Mouse (Mus musculus) CH12.LX (cell line): ENCODE measurements around the gene Pde8b. TPM values are rescaled to one million over a fixed set of nuclear protein-coding genes. Genes with fewer than 3 reads are reported as not detected.

ENCODE experiments used
- DNase-seq: peaks from one replicate; pipeline ENCODE4 v3.0.0-alpha.2; 2013; ENCODE audit errors: extremely low read depth
- H3K27ac ChIP-seq: 2 replicates; pipeline ENCODE4 v1.5.1; 2012; ENCODE audit warnings: low read depth, mild to moderate bottlenecking, control low read depth, moderate library complexity; ENCODE audit not compliant: insufficient read depth
- H3K27me3 ChIP-seq: replicated peaks from 2 replicates; pipeline ENCODE3; 2012; ENCODE audit warnings: inconsistent platforms
- H3K36me3 ChIP-seq, 2 experiments: replicated peaks in 1 of 2; 2 replicates each; pipeline versions ENCODE3 to v1.6.1; 2012; ENCODE audit warnings: inconsistent platforms in 1 of 2, low read length in 1 of 2, mild to moderate bottlenecking in 1 of 2, mixed read lengths in 1 of 2, moderate library complexity in 1 of 2; ENCODE audit not compliant: control insufficient read depth in 1 of 2, insufficient read depth in 1 of 2
- H3K4me1 ChIP-seq, 2 experiments: 2 replicates each; pipeline ENCODE4 v1.6.1; 2012; ENCODE audit warnings: inconsistent platforms in 1 of 2, moderate library complexity in 1 of 2; ENCODE audit not compliant: insufficient read depth in 2 of 2, control insufficient read depth in 1 of 2
- H3K4me2 ChIP-seq: 2 replicates; pipeline ENCODE4 v1.6.1; 2012; ENCODE audit warnings: low read depth, mild to moderate bottlenecking, control low read depth; ENCODE audit not compliant: poor library complexity, insufficient read depth, severe bottlenecking
- H3K4me3 ChIP-seq, 3 experiments: fragments of 150-350 bp in 1 of 3; sonication (generic) in 1 of 3; replicated peaks in 1 of 3; 2 replicates each; pipeline versions ENCODE3 to v1.5.1; 2011 to 2012; ENCODE audit warnings: low read depth in 2 of 3, low read length in 2 of 3, mild to moderate bottlenecking in 2 of 3, moderate library complexity in 2 of 3, control low read depth in 1 of 3, improper control_type of control experiment in 1 of 3, inconsistent platforms in 1 of 3, mixed read lengths in 1 of 3; ENCODE audit not compliant: poor library complexity in 1 of 3
- H3K79me2 ChIP-seq: replicated peaks from 2 replicates; pipeline ENCODE4 v1.6.1; 2012; ENCODE audit warnings: mild to moderate bottlenecking, moderate library complexity; ENCODE audit not compliant: control insufficient read depth, poor library complexity, insufficient read depth, severe bottlenecking; ENCODE audit errors: extremely low read depth
- H3K9ac ChIP-seq: 2 replicates; pipeline ENCODE4 v1.6.1; 2012; ENCODE audit warnings: low read depth, mild to moderate bottlenecking, control low read depth, moderate library complexity; ENCODE audit not compliant: insufficient read depth
- H3K9me3 ChIP-seq: replicated peaks from 2 replicates; pipeline ENCODE3; 2012; ENCODE audit warnings: low read length, inconsistent platforms, mixed read lengths
- BHLHE40 ChIP-seq: IDR thresholded peaks from 2 replicates; pipeline ENCODE4 v1.6.1; 2011; ENCODE audit warnings: mild to moderate bottlenecking, low read depth, low read length, improper control_type of control experiment
- CHD1 ChIP-seq: IDR thresholded peaks from 2 replicates; pipeline ENCODE4 v1.6.1; 2012; ENCODE audit warnings: low read depth, low read length, improper control_type of control experiment, inconsistent platforms
- CHD2 ChIP-seq: IDR thresholded peaks from 2 replicates; pipeline ENCODE4 v1.6.1; 2011; ENCODE audit warnings: low read length, improper control_type of control experiment
- CTCF ChIP-seq, 2 experiments: IDR thresholded peaks in 1 of 2; conservative IDR thresholded peaks in 1 of 2; 2 replicates each; pipeline ENCODE4 v1.5.1; 2011 to 2012; ENCODE audit warnings: low read depth in 2 of 2, low read length in 2 of 2, improper control_type of control experiment in 1 of 2, inconsistent platforms in 1 of 2, mild to moderate bottlenecking in 1 of 2, moderate library complexity in 1 of 2
- HCFC1 ChIP-seq: IDR thresholded peaks from 2 replicates; pipeline ENCODE4 v1.6.1; 2012; ENCODE audit warnings: low read depth, mild to moderate bottlenecking, inconsistent platforms, low read length, improper control_type of control experiment
- IRF4 ChIP-seq: IDR thresholded peaks from 2 replicates; pipeline ENCODE4 v1.6.1; 2014; ENCODE audit warnings: low read depth, mild to moderate bottlenecking, inconsistent platforms, low read length, improper control_type of control experiment
- JUN ChIP-seq: IDR thresholded peaks from 2 replicates; pipeline ENCODE4 v1.6.1; 2011; ENCODE audit warnings: low read depth, mild to moderate bottlenecking, low read length, improper control_type of control experiment, moderate library complexity; ENCODE audit not compliant: insufficient read depth
- JUND ChIP-seq: conservative IDR thresholded peaks from 2 replicates; pipeline ENCODE4 v1.6.1; 2011; ENCODE audit warnings: low read depth, low read length, improper control_type of control experiment
- MAFK ChIP-seq: IDR thresholded peaks from 2 replicates; pipeline ENCODE4 v1.6.1; 2011; ENCODE audit warnings: low read length, improper control_type of control experiment; ENCODE audit not compliant: insufficient replicate concordance
- MAX ChIP-seq: IDR thresholded peaks from 2 replicates; pipeline ENCODE4 v1.6.1; 2011; ENCODE audit warnings: low read length, improper control_type of control experiment
- MAZ ChIP-seq: IDR thresholded peaks from 2 replicates; pipeline ENCODE4 v1.6.1; 2012; ENCODE audit warnings: low read depth, mild to moderate bottlenecking, inconsistent platforms, low read length, improper control_type of control experiment, moderate library complexity
- MEF2A ChIP-seq: IDR thresholded peaks from 2 replicates; pipeline ENCODE4 v1.6.1; 2014; ENCODE audit warnings: low read depth, mild to moderate bottlenecking, inconsistent platforms, low read length, improper control_type of control experiment, borderline replicate concordance
- MYC ChIP-seq: IDR thresholded peaks from 2 replicates; pipeline ENCODE4 v1.6.1; 2011; ENCODE audit warnings: low read depth, mild to moderate bottlenecking, improper control_type of control experiment, low read length
- NELFE ChIP-seq: IDR thresholded peaks from 2 replicates; pipeline ENCODE4 v1.6.1; 2011; ENCODE audit warnings: low read depth, low read length, improper control_type of control experiment
- NRF1 ChIP-seq: IDR thresholded peaks from 2 replicates; pipeline ENCODE4 v1.6.1; 2014; ENCODE audit warnings: low read depth, mild to moderate bottlenecking, inconsistent platforms, low read length, improper control_type of control experiment, moderate library complexity
- POLR2AphosphoS2 ChIP-seq: IDR thresholded peaks from 2 replicates; pipeline ENCODE4 v1.6.1; 2011; ENCODE audit warnings: low read depth, low read length, improper control_type of control experiment
- RAD21 ChIP-seq: IDR thresholded peaks from 2 replicates; pipeline ENCODE4 v1.6.1; 2011; ENCODE audit warnings: low read depth, mild to moderate bottlenecking, low read length, improper control_type of control experiment, moderate library complexity
- SIN3A ChIP-seq: IDR thresholded peaks from 2 replicates; pipeline ENCODE4 v1.6.1; 2012; ENCODE audit warnings: low read length, improper control_type of control experiment, inconsistent platforms
- TBP ChIP-seq: conservative IDR thresholded peaks from 2 replicates; pipeline ENCODE4 v1.6.1; 2011; ENCODE audit warnings: low read depth, low read length, improper control_type of control experiment
- UBTF ChIP-seq: IDR thresholded peaks from 2 replicates; pipeline ENCODE4 v1.6.1; 2012; ENCODE audit warnings: low read depth, mild to moderate bottlenecking, inconsistent platforms, low read length, improper control_type of control experiment, moderate library complexity
- USF2 ChIP-seq: conservative IDR thresholded peaks from 2 replicates; pipeline ENCODE4 v1.6.1; 2011; ENCODE audit warnings: low read depth, low read length, improper control_type of control experiment
- ZC3H11A ChIP-seq: IDR thresholded peaks from 2 replicates; pipeline ENCODE4 v1.6.1; 2012; ENCODE audit warnings: low read depth, mild to moderate bottlenecking, inconsistent platforms, low read length, improper control_type of control experiment
- ZKSCAN1 ChIP-seq: IDR thresholded peaks from 2 replicates; pipeline ENCODE4 v1.6.1; 2012; ENCODE audit warnings: low read depth, inconsistent platforms, low read length, improper control_type of control experiment, borderline replicate concordance
- ZNF384 ChIP-seq: IDR thresholded peaks from 2 replicates; pipeline ENCODE4 v1.6.1; 2012; ENCODE audit warnings: low read depth, low read length, improper control_type of control experiment, inconsistent platforms
- dilution Hi-C: fragments of 300-500 bp; cut with MboI; formaldehyde crosslinking; loops from 2 replicates; pipeline ENCODE4 v1.14.3; 2020; ENCODE audit warnings: low sequenced_read_pairs; ENCODE audit not compliant: extremely low pct_unique_long_range_greater_than_20kb, extremely low pct_ligation_motif_present
- in situ Hi-C: fragments of 300-500 bp; cut with MboI; formaldehyde crosslinking; loops from 3 replicates; pipeline ENCODE4 v1.14.3; 2019; ENCODE audit warnings: low sequenced_read_pairs, low pct_ligation_motif_present, low pct_unique_long_range_greater_than_20kb, mixed read lengths
- polyA plus RNA-seq: library from polyadenylated mRNA; unstranded; fragments of >175 nt; gene quantifications from 2 replicates; pipeline ENCODE4 v1.2.1, GENCODE M21; 2012; ENCODE audit warnings: low read depth; ENCODE audit not compliant: insufficient read length
- total RNA-seq, 2 experiments: library from RNA; depleted of rRNA; stranded (reverse); fragments of 300-350 nt in 1 of 2; fragments of >200 nt in 1 of 2; gene quantifications; 2 replicates each; pipeline ENCODE4 v1.2.3; 2012 to 2014

Pde8b gene
- total and polyA plus RNA-seq, 3 experiments: 0.25 to 2.0 (median 0.93) TPM

- Histone ChIP-seq H3K27me3 (no peaks in the 10 kb centered on the region), H3K79me2 (no peaks in the 10 kb centered on the region), H3K27ac (no peak overlapping the region), H3K4me3 (no peak overlapping the region), H3K36me3 (no peaks in the 10 kb centered on the region), H3K4me1 (peaks cover 0 to 6% of the 10 kb centered on the region in 2 experiments; a peak in 1 of 4 replicates), H3K9me3 (peaks cover 2% of the 10 kb centered on the region), H3K9ac (no peak overlapping the region), H3K4me2 (no peak overlapping the region)
- TF ChIP-seq MAFK (no peak), BHLHE40 (no peak), ZNF384 (no peak), MEF2A (no peak), JUND (no peak), NELFE (no peak), CHD1 (no peak), RAD21 (no peak)
- dilution Hi-C loops (no loop called here), in situ Hi-C loops (no loop called here)
- no peak for DNase-seq
Observed at GRCm38 (mm10) chr13:95140460-95141079, 109.6 kb downstream of the Pde8b start.

- DNase-seq: no peak
- no peaks in the 10 kb centered on the region for H3K27me3 ChIP-seq
- no peaks in the 10 kb centered on the region for H3K9me3 ChIP-seq
- dilution Hi-C loops (no loop called here), in situ Hi-C loops (no loop called here)
- no peak overlapping the region for H3K27ac ChIP-seq
- peaks cover 2 to 9% of the 10 kb centered on the region in 2 experiments; a peak in 3 of 4 replicates for H3K4me1 ChIP-seq
- no peak overlapping the region for H3K4me2 ChIP-seq
- H3K79me2 ChIP-seq: no peaks in the 10 kb centered on the region
- H3K4me3 ChIP-seq: no peak overlapping the region
- H3K36me3 ChIP-seq: no peaks in the 10 kb centered on the region
- TF ChIP-seq ZKSCAN1 (no peak), HCFC1 (no peak), CTCF (conservative IDR thresholded peaks at IDR 0.05 in 1 of 2, IDR thresholded peaks at IDR 0.05 in 1 of 2; ENCODE audit: low read depth in 2 of 2, low read length in 2 of 2) (no peak), IRF4 (no peak), MEF2A (no peak), USF2 (no peak), MAX (no peak), MYC (no peak), ZC3H11A (no peak), SIN3A (no peak), POLR2AphosphoS2 (no peak), TBP (no peak), CHD1 (no peak), NRF1 (no peak), CHD2 (no peak), MAZ (no peak), JUN (no peak), UBTF (no peak)
- no peak overlapping the region for H3K9ac ChIP-seq
Observed at GRCm38 (mm10) chr13:95135326-95136150, 114.6 kb downstream of the Pde8b start.
